Mouse (Mus musculus): ENCODE results near the gene Cacna1c.

DNA sequence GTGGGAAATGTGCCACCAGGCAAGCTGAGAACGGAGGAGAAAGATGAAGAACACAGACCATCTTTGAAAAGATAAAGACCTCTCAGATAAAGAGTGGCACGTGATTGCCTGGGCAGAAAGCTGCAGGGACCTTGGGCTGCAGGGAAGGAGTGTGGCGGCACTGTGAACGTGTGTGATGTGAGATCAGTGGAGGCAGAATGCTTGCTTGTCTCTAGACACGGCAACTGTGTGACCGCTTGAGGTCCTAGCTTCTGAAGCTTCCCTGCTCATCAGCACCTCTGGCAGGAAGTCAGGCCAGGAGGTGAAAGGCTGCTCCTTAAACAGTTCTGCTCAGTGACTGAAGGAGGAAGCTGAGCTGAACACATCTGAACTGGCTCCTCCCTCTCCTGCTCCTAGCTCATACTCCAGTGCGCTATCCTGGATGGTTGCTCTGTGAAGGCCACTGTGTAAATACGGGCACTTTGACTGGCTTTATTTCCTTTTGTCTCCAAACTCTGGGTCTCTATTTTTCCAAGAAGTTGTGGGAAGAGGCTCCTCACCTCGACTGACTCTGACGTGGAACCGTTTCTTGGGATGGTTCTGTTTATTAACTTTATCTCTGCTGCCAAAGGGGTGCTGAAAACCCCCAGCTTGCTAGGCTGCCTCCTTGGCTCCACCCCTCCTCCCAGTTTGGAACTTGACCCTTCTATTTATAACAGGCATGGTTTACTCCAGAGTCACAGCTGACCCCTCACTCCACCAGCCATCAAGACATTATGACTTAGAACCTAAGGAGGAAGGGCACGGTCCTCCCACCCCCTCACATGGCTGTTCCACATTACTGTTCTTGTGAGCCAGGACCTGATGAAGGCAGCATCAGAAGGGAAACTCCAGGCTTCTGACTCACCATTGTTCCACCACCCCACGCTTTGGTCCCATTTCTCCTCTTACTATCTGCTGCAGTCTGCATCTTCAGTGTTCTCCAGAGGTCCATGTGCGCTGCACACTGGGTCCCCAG is 357.0 kb downstream of the Cacna1c start:
- TF ChIP-seq CTCF (IDR thresholded peaks at IDR 0.05; ENCODE audit: low read depth, low read length): no peak
- TF ChIP-seq EP300 (IDR thresholded peaks at IDR 0.05; ENCODE audit: insufficient read depth, low read depth, low read length): no peak

Data from ES-Bruce4 (cell line).